In the genomic region with DNA sequence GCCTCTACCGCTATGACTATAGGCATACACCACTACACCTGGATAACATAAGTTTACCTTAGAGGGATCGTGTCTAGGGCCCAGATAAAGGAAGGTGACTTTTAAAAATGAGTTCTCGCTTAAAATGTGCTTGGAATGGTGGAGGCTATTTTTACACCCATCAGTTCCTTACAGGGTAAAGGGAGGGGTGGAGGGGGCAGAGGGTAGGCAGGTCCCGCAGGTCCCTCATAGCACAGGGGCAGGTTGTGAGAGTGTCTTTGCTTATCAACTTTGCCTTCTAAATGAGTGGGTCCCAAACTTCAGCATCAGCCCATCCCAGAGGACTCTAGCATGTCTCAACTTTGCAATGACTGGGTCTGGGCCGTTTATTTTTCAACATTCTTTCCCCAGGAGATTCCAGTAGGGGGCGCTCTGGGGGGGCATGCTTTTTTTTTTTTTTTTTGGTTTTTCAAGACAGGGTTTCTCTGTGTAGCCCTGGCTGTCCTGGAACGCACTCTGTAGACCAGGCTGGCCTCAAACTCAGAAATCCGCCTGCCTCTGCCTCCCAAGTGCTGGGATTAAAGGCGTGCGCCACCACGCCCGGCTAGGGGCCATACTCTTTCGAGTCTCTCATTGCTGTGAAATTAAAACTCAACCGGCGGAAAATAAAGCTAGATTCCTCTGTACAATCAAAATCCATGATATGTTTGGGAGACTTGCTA, we compare ENCODE assay signal across 8 mouse cellular contexts. TPM values are rescaled to one million over a fixed set of nuclear protein-coding genes. Genes with fewer than 3 reads are reported as not detected.
DNase-seq lines count a peak whose midpoint lies in the region; ATAC-seq and TF ChIP-seq lines count a peak whose summit lies in the region.

No protein-coding gene starts in this region.

- WGBS in heart, embryonic 10.5 days, result 50% methylated on average over 15 of the region's 15 CpGs
- WGBS in forebrain, embryonic 15.5 days, result 55% methylated on average over 15 of the region's 15 CpGs
- 51% methylated on average over 14 of the region's 15 CpGs for WGBS in liver, embryonic 11.5 days
- 30% methylated on average over 15 of the region's 15 CpGs for whole genome bisulfite sequencing in small intestine, adult 2 months

- peaks cover 48% of the 10 kb centered on the region for H3K4me1 ChIP-seq in heart, embryonic 10.5 days
- peaks cover 15% of the 10 kb centered on the region for H3K4me1 ChIP-seq in forebrain, embryonic 15.5 days
- peaks cover 21% of the 10 kb centered on the region for H3K4me1 ChIP-seq in liver, embryonic 11.5 days (replicated peaks; ENCODE audit: control insufficient read depth, insufficient read depth, low read length)
- peaks cover 11% of the 10 kb centered on the region for H3K4me1 ChIP-seq in small intestine, adult 2 months (ENCODE audit: control insufficient read depth, insufficient read depth, insufficient read length, low read length)

- no peak for ATAC-seq in forebrain, embryonic 15.5 days (replicated peaks)
- ATAC-seq in liver, embryonic 11.5 days (replicated peaks; ENCODE audit: low FRiP score), result no peak

- no peak for DNase-seq in heart, embryonic 10.5 days (ENCODE audit: low spot score)
- no peak for DNase-seq in heart, adult 8-10 months (ENCODE audit: low spot score)
- DNase-seq in ES-CJ7 (ENCODE audit: low read depth, low spot score), result peak; percentile 54
- DNase-seq in liver, embryonic 11.5 days (ENCODE audit: low spot score), result no peak
- no peak for DNase-seq in left cerebral cortex, postnatal 25 days (ENCODE audit: low spot score in 2 of 2)
- no peak for DNase-seq in right cerebral cortex, postnatal 14 days

- H3K27me3 ChIP-seq in heart, embryonic 10.5 days (ENCODE audit: insufficient read depth, poor library complexity, severe bottlenecking), result peaks cover 3% of the 10 kb centered on the region
- H3K27me3 ChIP-seq in forebrain, embryonic 15.5 days, result peaks cover 5% of the 10 kb centered on the region; the same call in 1 of the 2 replicates
- no peaks in the 10 kb centered on the region for H3K27me3 ChIP-seq in liver, embryonic 11.5 days (replicated peaks; ENCODE audit: control insufficient read depth, insufficient read depth, low read length)
- H3K27me3 ChIP-seq in small intestine, adult 2 months (ENCODE audit: control insufficient read depth, insufficient read depth, low read length), result no peaks in the 10 kb centered on the region

- H3K9me3 ChIP-seq in heart, embryonic 10.5 days, result no peaks in the 10 kb centered on the region
- H3K9me3 ChIP-seq in forebrain, embryonic 15.5 days, result no peaks in the 10 kb centered on the region
- H3K9me3 ChIP-seq in liver, embryonic 11.5 days (ENCODE audit: control insufficient read depth, low read length), result no peaks in the 10 kb centered on the region

- H3K4me2 ChIP-seq in forebrain, embryonic 15.5 days (replicated peaks), result peak overlapping the region; percentile 79
- peak overlapping the region; percentile 83 for H3K4me2 ChIP-seq in liver, embryonic 11.5 days

- peak overlapping the region; percentile 91 for H3K4me3 ChIP-seq in heart, embryonic 10.5 days
- H3K4me3 ChIP-seq in forebrain, embryonic 15.5 days, result peak overlapping the region; percentile 65
- peak overlapping the region; percentile 96 for H3K4me3 ChIP-seq in liver, embryonic 11.5 days (ENCODE audit: low read depth, low read length)
- H3K4me3 ChIP-seq in small intestine, adult 2 months (ENCODE audit: low read depth, low read length), result peak overlapping the region; percentile 12; the same call in 1 of the 2 replicates

- peak overlapping the region; percentile 80; the same call in 1 of the 2 replicates for H3K9ac ChIP-seq in forebrain, embryonic 15.5 days (replicated peaks)
- 0 out of 2 replicates have a peak overlapping the region, but pooled peaks have one; percentile 20 for H3K9ac ChIP-seq in liver, embryonic 11.5 days (ENCODE audit: low read depth, low read length)

- H3K27ac ChIP-seq in heart, embryonic 10.5 days, result peak overlapping the region; percentile 89
- peak overlapping the region; percentile 70 for H3K27ac ChIP-seq in forebrain, embryonic 15.5 days (replicated peaks)
- H3K27ac ChIP-seq in liver, embryonic 11.5 days (ENCODE audit: low read depth, low read length), result no peak overlapping the region
- H3K27ac ChIP-seq in small intestine, adult 2 months (ENCODE audit: insufficient read depth, low read depth, low read length), result peak overlapping the region; percentile 87

- H3K36me3 ChIP-seq in heart, embryonic 10.5 days, result no peaks in the 10 kb centered on the region
- H3K36me3 ChIP-seq in forebrain, embryonic 15.5 days, result no peaks in the 10 kb centered on the region
- H3K36me3 ChIP-seq in liver, embryonic 11.5 days (ENCODE audit: control insufficient read depth, insufficient read depth, low read length), result no peaks in the 10 kb centered on the region
- H3K36me3 ChIP-seq in small intestine, adult 2 months (ENCODE audit: control insufficient read depth, insufficient read depth, low read length), result no peaks in the 10 kb centered on the region

- TF ChIP-seq CTCF in small intestine, adult 2 months (IDR thresholded peaks at IDR 0.05; ENCODE audit: extremely low read depth, insufficient read length, insufficient replicate concordance, low read depth, low read length), result peak; percentile 54; the same call in 1 of the 2 replicates

- intact Hi-C loops in left cerebral cortex, postnatal 25 days (cut with DNase I), result loop anchor here (2.0 kb wide), 2 partner anchors 49 to 111 kb away; no protein-coding TSS in a partner anchor

- no peak for TF ChIP-seq POLR2A in small intestine, adult 2 months (IDR thresholded peaks at IDR 0.05; ENCODE audit: low read depth, low read length)

RNA-seq across cellular contexts. Expression of gene Tex2, which starts 0.6 kb away (rescaled TPM):
- 12.5 and 17.9 TPM in 2 replicates for polyA plus RNA-seq in heart, embryonic 10.5 days (2016; fragmentation: Nextera tagmentation; extraction: Ambion mirVana)
- 10 to 100 TPM; 37.9 to 56.9 (median 45.0) TPM for total RNA-seq in heart, adult 8-10 months (2022)
- 14.0 and 15.2 TPM in 2 replicates for polyA plus RNA-seq in forebrain, embryonic 15.5 days (2015; fragmentation: Nextera tagmentation; extraction: Ambion mirVana)
- polyA plus RNA-seq in liver, embryonic 11.5 days (2014; fragmentation: Nextera tagmentation; extraction: Ambion mirVana), result 13.4 and 15.9 TPM in 2 replicates
- 7.9 and 9.7 TPM in 2 replicates for polyA plus RNA-seq in small intestine, adult 2 months (2012; rRNA removed)
- 100 to 1,000 TPM; 116 to 117 TPM for total RNA-seq in left cerebral cortex, postnatal 25 days (2021)

Comparison
In these comparisons a context has a peak if more than half of its experiments do, and no peak if none do; other contexts are left out.
1. H3K4me3 ChIP-seq: peak in every context shown above with its lines; median percentile 96 in liver, embryonic 11.5 days; 91 in heart, embryonic 10.5 days; 65 in forebrain, embryonic 15.5 days; 12 in small intestine, adult 2 months.